Mouse (Mus musculus) limb, embryonic 15.5 days (tissue): ENCODE measurements around the gene Bmper. TPM values are rescaled to one million over a fixed set of nuclear protein-coding genes. Genes with fewer than 3 reads are reported as not detected.
A peak's percentile ranks its signal among the peaks of the same experiment; 100 is the strongest.

Source experiments
- ATAC-seq: fragments of 200-750 bp; cut with Nextera tagmentation; 2 replicates; pipeline ENCODE4 v1.8.0; 2017; ENCODE audit warnings: low read depth, moderate TSS enrichment; ENCODE audit not compliant: insufficient number of reproducible peaks, low FRiP score, low TSS enrichment
- H3K27ac ChIP-seq: fragments of 300-500 bp; sonication (generic); 2 replicates; pipeline ENCODE4 v1.5.1; 2015; ENCODE audit warnings: moderate library complexity, mild to moderate bottlenecking, inconsistent platforms
- H3K27me3 ChIP-seq: fragments of 300-500 bp; sonication (generic); 2 replicates; pipeline ENCODE4 v1.6.1; 2015; ENCODE audit warnings: inconsistent platforms
- H3K36me3 ChIP-seq: fragments of 300-500 bp; sonication (generic); 2 replicates; pipeline ENCODE4 v1.6.1; 2015; ENCODE audit warnings: inconsistent platforms
- H3K4me1 ChIP-seq: fragments of 300-500 bp; sonication (generic); 2 replicates; pipeline ENCODE4 v1.6.1; 2015; ENCODE audit warnings: inconsistent platforms
- H3K4me2 ChIP-seq: fragments of 300-500 bp; sonication (generic); 2 replicates; pipeline ENCODE4 v1.6.1; 2015; ENCODE audit warnings: mild to moderate bottlenecking, inconsistent platforms
- H3K4me3 ChIP-seq: fragments of 300-500 bp; sonication (generic); 2 replicates; pipeline ENCODE4 v1.5.1; 2015; ENCODE audit warnings: mild to moderate bottlenecking, inconsistent platforms
- H3K9ac ChIP-seq: fragments of 300-500 bp; sonication (generic); 2 replicates; pipeline ENCODE4 v1.6.1; 2015; ENCODE audit warnings: inconsistent platforms
- H3K9me3 ChIP-seq: fragments of 300-500 bp; sonication (generic); 2 replicates; pipeline ENCODE4 v1.6.1; 2016; ENCODE audit warnings: inconsistent platforms
- WGBS: fragments of 180-500 bp; shearing (Covaris S2); methylation state at CpG from one replicate; pipeline ENCODE4 v1.1.7; 2015; 5-methylcytosine and 5-hydroxymethylcytosine counted together
- polyA plus RNA-seq: library from polyadenylated mRNA; unstranded; fragments of >200 nt; fragmentation: Nextera tagmentation; extraction: Ambion mirVana; gene quantifications from 2 replicates; pipeline ENCODE4 v1.2.1, GENCODE M21; 2015

The Bmper gene
- polyA plus RNA-seq, 1 experiment from 2014 or later: 14.8 TPM

- WGBS: 43% methylated on average over 6 of the region's 6 CpGs
- Histone ChIP-seq H3K4me3 (no peak overlapping the region), H3K27ac (no peak overlapping the region), H3K9me3 (no peaks in the 10 kb centered on the region), H3K36me3 (no peaks in the 10 kb centered on the region), H3K9ac (no peak overlapping the region), H3K4me2 (no peak overlapping the region), H3K27me3 (0 out of 2 replicates have a peak, but pooled peaks cover 5% of the 10 kb centered on the region), H3K4me1 (peaks cover 7% of the 10 kb centered on the region)
- ATAC-seq: no peak
Measured at GRCm38 (mm10) chr9:23236635-23237279, 13.9 kb downstream of the Bmper start.

DNA sequence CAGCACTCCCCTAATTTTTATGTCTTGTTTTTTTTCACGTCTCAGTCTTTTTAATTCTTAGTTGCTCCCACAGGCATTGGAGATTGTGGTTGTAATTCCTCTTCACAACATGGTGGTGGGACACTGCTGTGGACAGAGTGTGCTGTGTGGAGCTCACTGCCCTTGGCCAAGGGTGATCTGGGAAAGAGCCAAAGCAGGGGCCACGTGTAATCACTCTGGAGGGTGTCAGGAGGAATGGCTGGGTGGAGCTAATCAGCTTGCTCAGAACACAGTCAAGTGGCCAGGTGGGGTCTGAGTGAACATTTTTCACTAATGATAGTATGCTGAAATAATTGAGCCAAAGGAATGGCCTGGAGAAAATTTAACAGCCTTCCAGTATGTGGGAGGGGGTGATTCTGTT is 16.1 kb downstream of the Bmper start:
- Histone ChIP-seq H3K4me1 (peaks cover 7% of the 10 kb centered on the region), H3K4me3 (no peak overlapping the region), H3K36me3 (no peaks in the 10 kb centered on the region), H3K4me2 (no peak overlapping the region), H3K27me3 (0 out of 2 replicates have a peak, but pooled peaks cover 5% of the 10 kb centered on the region), H3K27ac (no peak overlapping the region), H3K9ac (no peak overlapping the region), H3K9me3 (no peaks in the 10 kb centered on the region)
- WGBS: 40% methylated on average over 2 of the region's 2 CpGs
- ATAC-seq: no peak

DNA sequence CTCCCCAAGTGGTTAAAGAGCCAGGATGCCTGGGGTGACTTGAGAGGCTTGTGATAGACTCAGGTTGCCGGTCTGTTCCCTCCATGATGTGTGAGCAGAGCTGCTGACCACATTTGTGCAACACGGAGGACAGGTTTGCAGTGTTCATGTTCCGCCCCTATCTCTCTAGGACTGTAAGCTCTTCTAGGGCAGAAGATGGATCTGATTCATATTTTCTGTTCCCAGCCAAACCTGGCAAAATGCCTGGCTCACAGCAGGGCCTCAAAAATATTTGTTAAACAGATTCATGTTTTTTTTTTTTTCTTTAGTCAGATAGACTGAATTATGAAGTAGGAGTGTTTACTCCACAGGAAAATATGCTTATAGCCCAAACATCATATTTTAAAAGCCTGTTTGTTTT is 20.0 kb downstream of the Bmper start:
- no peak for ATAC-seq
- WGBS: 69% methylated on average over 3 of the region's 3 CpGs
- H3K27ac ChIP-seq: no peak overlapping the region

DNA sequence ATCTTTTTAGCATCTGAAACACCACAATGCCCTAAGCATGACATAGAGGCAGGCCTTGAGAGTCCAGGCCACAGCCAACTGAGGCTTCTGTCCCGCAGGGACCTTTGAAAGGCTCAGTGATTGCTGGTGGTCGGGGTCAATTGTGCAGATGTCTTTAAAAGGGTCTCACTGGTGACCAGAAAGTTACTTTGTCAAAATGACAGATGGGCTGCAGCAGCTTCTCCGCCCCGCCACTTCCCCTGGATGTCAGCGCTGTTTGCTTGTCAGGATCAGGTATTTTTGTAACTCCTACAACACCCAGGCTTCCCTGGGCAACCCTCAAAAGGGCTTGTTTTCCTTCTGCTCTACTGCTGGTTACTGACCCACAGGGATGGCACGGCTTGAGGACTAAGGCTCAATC is 21.0 kb downstream of the Bmper start:
- no peaks in the 10 kb centered on the region for H3K27me3 ChIP-seq
- 63% methylated on average over 6 of the region's 6 CpGs for WGBS
- no peak overlapping the region for H3K4me2 ChIP-seq
- no peak for ATAC-seq
- H3K4me3 ChIP-seq: no peak overlapping the region
- H3K9me3 ChIP-seq: no peaks in the 10 kb centered on the region
- no peaks in the 10 kb centered on the region for H3K36me3 ChIP-seq
- H3K27ac ChIP-seq: no peak overlapping the region
- H3K4me1 ChIP-seq: peaks cover 18% of the 10 kb centered on the region; the same call in 1 of the 2 replicates
- H3K9ac ChIP-seq: no peak overlapping the region

More for the DNA sequence above, 20.0 kb downstream of the Bmper start:
- H3K9ac ChIP-seq: no peak overlapping the region
- no peaks in the 10 kb centered on the region for H3K36me3 ChIP-seq
- 0 out of 2 replicates have a peak, but pooled peaks cover 5% of the 10 kb centered on the region for H3K27me3 ChIP-seq
- no peak overlapping the region for H3K4me2 ChIP-seq
- no peaks in the 10 kb centered on the region for H3K9me3 ChIP-seq
- H3K4me3 ChIP-seq: no peak overlapping the region
- peaks cover 18% of the 10 kb centered on the region; the same call in 1 of the 2 replicates for H3K4me1 ChIP-seq

DNA sequence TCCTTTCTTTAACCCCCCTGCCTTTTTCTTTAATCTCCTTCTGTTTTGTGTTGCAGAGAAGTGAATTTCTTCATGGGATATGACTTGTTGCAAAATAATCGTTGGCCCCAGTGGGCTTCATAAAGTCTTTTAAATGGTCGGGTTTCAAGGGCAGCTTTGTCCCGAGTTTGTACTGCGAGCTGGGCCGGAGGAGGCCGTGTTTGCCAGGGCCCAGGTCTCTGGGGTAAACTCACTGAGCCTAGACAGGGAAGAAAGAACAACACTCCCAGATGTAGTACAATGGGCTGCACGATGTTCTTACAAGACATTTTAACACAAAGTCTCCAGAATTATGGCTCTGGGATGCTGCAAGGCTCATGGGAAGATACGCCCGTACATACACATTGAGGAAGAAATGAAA is 23.5 kb downstream of the Bmper start:
- Histone ChIP-seq H3K4me3 (no peak overlapping the region), H3K27me3 (no peaks in the 10 kb centered on the region), H3K27ac (no peak overlapping the region), H3K9me3 (no peaks in the 10 kb centered on the region), H3K9ac (no peak overlapping the region), H3K4me1 (peaks cover 18% of the 10 kb centered on the region; the same call in 1 of the 2 replicates), H3K4me2 (no peak overlapping the region), H3K36me3 (no peaks in the 10 kb centered on the region)
- no peak for ATAC-seq
- WGBS: 50% methylated on average over 9 of the region's 9 CpGs

DNA sequence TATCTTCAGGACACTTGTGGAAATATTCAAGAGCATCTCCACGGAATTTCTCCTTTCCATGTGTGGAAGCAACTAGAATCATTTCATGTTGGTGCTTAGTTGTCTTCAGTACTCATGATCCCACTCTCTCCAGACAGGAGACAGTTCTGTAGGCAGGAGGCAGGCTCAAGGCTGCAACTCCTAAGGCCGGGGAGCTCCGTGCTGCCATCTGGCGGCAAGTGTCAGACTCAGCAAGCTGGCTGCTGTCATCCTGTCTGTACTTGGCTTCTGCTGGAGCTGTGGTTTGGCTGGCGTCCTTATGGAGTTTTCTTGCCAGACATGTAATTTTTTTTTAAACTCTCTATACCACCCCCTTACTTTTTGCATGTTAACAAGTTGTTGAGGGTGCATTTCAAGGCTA is 27.1 kb downstream of the Bmper start:
- Histone ChIP-seq H3K36me3 (no peaks in the 10 kb centered on the region), H3K4me1 (peaks cover 39% of the 10 kb centered on the region), H3K9ac (no peak overlapping the region), H3K9me3 (no peaks in the 10 kb centered on the region), H3K4me2 (no peak overlapping the region), H3K27ac (no peak overlapping the region), H3K27me3 (peaks cover 11% of the 10 kb centered on the region; the same call in 1 of the 2 replicates), H3K4me3 (no peak overlapping the region)
- WGBS: 4% methylated on average over 5 of the region's 5 CpGs
- ATAC-seq: no peak

DNA sequence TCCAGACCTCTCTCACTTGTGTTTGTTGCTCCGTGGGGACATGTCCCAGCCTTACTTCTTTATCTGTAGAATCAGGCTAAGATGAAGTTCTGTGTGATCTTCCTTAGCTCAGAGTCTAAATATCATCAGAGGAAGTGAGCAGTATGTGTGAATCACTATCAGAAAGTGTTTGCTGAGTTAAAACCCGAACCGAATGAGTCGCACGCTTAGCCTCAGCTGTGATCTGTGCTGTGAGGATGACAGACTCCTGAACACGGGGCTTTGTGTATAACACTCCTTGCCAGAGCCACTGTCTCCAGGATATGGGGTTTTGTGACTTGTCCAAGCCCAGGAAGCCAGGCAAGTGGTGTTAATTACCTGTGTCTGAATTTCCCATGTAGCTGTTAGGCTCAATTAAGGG is 28.1 kb downstream of the Bmper start:
- Histone ChIP-seq H3K4me2 (no peak overlapping the region), H3K9ac (no peak overlapping the region), H3K27me3 (peaks cover 11% of the 10 kb centered on the region; the same call in 1 of the 2 replicates), H3K4me1 (peaks cover 33% of the 10 kb centered on the region), H3K9me3 (no peaks in the 10 kb centered on the region), H3K36me3 (no peaks in the 10 kb centered on the region), H3K27ac (no peak overlapping the region), H3K4me3 (no peak overlapping the region)
- no peak for ATAC-seq
- 65% methylated on average over 6 of the region's 6 CpGs for WGBS

- Histone ChIP-seq H3K27ac (no peak overlapping the region; the same call in 1 of the 2 replicates), H3K27me3 (peaks cover 11% of the 10 kb centered on the region; the same call in 1 of the 2 replicates), H3K9me3 (no peaks in the 10 kb centered on the region), H3K9ac (no peak overlapping the region), H3K4me3 (no peak overlapping the region), H3K4me2 (peak overlapping the region; percentile 47; the same call in 1 of the 2 replicates), H3K4me1 (peaks cover 21% of the 10 kb centered on the region), H3K36me3 (no peaks in the 10 kb centered on the region)
- ATAC-seq: peak; percentile 43; the same call in 1 of the 2 replicates
- WGBS: 39% methylated on average over 6 of the region's 6 CpGs
Measured at GRCm38 (mm10) chr9:23253624-23254023, 30.7 kb downstream of the Bmper start.

DNA sequence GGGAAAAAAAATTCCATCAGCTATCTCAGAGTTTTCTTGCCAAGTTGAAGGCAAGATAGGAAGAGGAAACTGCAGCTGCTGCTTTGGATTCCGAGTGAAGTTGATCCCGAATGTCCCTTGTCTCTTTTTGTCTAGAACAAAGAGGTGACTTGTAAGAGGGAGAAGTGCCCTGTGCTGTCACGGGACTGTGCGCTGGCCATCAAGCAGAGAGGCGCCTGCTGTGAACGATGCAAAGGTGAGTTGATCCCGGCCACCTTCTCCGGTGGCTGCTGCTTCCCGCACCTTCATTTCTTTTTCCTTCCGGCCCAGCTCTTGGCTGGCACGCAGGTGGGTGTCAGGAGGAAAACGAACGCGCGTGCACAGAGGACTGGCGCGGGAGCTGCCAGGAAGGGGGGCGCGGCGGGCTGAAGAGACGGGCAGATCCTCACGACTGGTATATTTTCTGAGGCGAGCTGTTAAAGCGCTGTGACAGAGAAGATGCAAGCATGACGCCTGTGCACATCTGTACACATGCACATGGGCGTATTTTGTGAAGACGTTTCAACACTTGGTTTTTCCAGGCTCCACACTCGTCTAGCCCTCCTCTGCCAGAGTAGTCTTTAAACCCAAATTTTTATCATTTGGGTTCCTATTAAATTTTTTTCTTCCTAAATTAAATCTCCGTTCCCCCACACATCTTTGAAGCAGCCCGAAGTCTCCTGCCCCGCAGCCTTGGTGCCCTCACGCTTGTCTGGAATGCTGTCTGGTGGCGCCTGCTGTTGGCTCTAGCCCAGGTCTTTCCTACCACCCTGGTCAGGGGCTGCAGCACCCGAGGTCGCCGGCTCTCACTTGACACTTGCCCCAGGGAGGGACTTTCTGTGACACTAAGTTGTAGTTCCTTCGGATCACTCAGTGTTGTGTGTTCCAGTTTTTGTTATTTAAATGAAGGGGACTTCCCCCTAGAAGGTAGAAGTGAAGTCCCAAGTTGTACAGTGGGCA is 31.6 kb downstream of the Bmper start:
- 41% methylated on average over 37 of the region's 37 CpGs for WGBS
- no peak overlapping the region; the same call in 1 of the 2 replicates for H3K27ac ChIP-seq

DNA sequence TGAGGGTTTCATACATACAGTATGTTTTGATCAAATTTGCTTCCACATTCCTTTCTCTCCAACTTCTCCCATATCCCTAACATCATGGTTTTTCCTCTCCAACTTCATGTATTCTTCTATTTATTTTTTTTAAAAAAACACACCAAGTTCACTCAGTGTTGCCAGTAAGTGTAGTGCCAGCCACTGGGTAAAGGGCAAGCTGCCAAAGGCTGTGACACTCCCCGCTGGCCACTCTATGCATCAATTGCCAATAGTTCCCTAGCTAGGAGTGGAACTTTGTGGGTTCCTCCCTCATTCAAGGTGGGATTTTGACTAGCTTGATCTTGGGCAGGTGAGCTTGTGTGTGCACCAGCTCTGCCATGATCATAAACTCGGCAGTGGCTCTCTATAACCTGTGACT is 33.0 kb downstream of the Bmper start:
- H3K27me3 ChIP-seq: peaks cover 11% of the 10 kb centered on the region; the same call in 1 of the 2 replicates
- no peak overlapping the region for H3K4me3 ChIP-seq
- no peaks in the 10 kb centered on the region for H3K9me3 ChIP-seq
- ATAC-seq: no peak
- H3K9ac ChIP-seq: no peak overlapping the region
- H3K4me2 ChIP-seq: no peak overlapping the region
- H3K36me3 ChIP-seq: no peaks in the 10 kb centered on the region
- WGBS: 76% methylated on average over 2 of the region's 2 CpGs
- H3K4me1 ChIP-seq: peaks cover 21% of the 10 kb centered on the region
- H3K27ac ChIP-seq: no peak overlapping the region

More for the DNA sequence above, 31.6 kb downstream of the Bmper start:
- ATAC-seq: no peak
- Histone ChIP-seq H3K9ac (no peak overlapping the region), H3K9me3 (no peaks in the 10 kb centered on the region), H3K4me1 (peaks cover 21% of the 10 kb centered on the region), H3K4me3 (peak overlapping the region; percentile 21), H3K36me3 (no peaks in the 10 kb centered on the region), H3K27me3 (peaks cover 11% of the 10 kb centered on the region; the same call in 1 of the 2 replicates), H3K4me2 (peak overlapping the region; percentile 47)

GRCm38 (mm10) chr9:23256576-23256975 is 33.7 kb downstream of the Bmper start:
- Histone ChIP-seq H3K9ac (no peak overlapping the region), H3K9me3 (no peaks in the 10 kb centered on the region), H3K36me3 (no peaks in the 10 kb centered on the region), H3K27me3 (peaks cover 11% of the 10 kb centered on the region; the same call in 1 of the 2 replicates), H3K4me1 (peaks cover 21% of the 10 kb centered on the region), H3K4me3 (no peak overlapping the region), H3K4me2 (no peak overlapping the region), H3K27ac (no peak overlapping the region)
- ATAC-seq: no peak
- 85% methylated on average over 2 of the region's 2 CpGs for WGBS

DNA sequence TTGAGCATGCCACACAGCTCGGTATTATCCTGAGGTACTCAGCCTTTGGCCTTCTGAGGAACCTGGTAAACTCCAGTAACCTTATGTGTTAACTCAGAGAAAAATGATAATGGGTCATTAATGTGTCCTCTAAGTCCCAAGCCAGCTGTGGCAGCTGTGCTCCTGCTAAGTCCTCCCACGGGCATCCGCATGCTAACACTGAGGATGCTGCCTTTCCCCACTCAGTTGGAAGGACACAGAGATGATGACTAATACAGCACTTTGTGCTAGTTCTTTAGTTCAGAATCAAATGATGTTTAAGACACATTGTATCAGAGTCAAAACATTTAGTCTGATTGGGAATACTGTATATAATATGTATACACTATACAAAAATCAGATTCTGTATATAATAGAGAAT is 39.0 kb downstream of the Bmper start:
- H3K9ac ChIP-seq: no peak overlapping the region
- H3K4me3 ChIP-seq: no peak overlapping the region
- no peaks in the 10 kb centered on the region for H3K4me1 ChIP-seq
- H3K36me3 ChIP-seq: no peaks in the 10 kb centered on the region
- H3K9me3 ChIP-seq: no peaks in the 10 kb centered on the region
- no peaks in the 10 kb centered on the region for H3K27me3 ChIP-seq
- H3K27ac ChIP-seq: no peak overlapping the region
- 85% methylated on average over 3 of the region's 3 CpGs for WGBS
- H3K4me2 ChIP-seq: no peak overlapping the region
- no peak for ATAC-seq
